Comparison of ENCODE assay signal across 8 mouse cellular contexts in genomic region chr5:151142241-151142640, GRCm38 (mm10).
DNase-seq lines count a peak whose midpoint lies in the region; ATAC-seq lines count a peak whose summit lies in the region.

No protein-coding gene starts in this region.

- 43% methylated on average over 5 of the region's 5 CpGs for WGBS in embryonic facial prominence, embryonic 10.5 days
- WGBS in limb, embryonic 10.5 days, result 42% methylated on average over 5 of the region's 5 CpGs
- 46% methylated on average over 5 of the region's 5 CpGs for WGBS in neural tube, embryonic 13.5 days

- no peak overlapping the region for H3K4me2 ChIP-seq in neural tube, embryonic 13.5 days

- H3K36me3 ChIP-seq in embryonic facial prominence, embryonic 10.5 days (replicated peaks), result no peaks in the 10 kb centered on the region
- no peaks in the 10 kb centered on the region for H3K36me3 ChIP-seq in limb, embryonic 10.5 days
- no peaks in the 10 kb centered on the region for H3K36me3 ChIP-seq in neural tube, embryonic 13.5 days

- peak overlapping the region; percentile 87 for H3K27ac ChIP-seq in embryonic facial prominence, embryonic 10.5 days (replicated peaks)
- H3K27ac ChIP-seq in limb, embryonic 10.5 days, result peak overlapping the region; percentile 86
- H3K27ac ChIP-seq in neural tube, embryonic 13.5 days (replicated peaks), result peak overlapping the region; percentile 86

- ATAC-seq in neural tube, embryonic 13.5 days (ENCODE audit: low read depth), result no peak

- no peak overlapping the region for H3K9ac ChIP-seq in neural tube, embryonic 13.5 days

- peaks cover 30% of the 10 kb centered on the region for H3K4me1 ChIP-seq in embryonic facial prominence, embryonic 10.5 days
- peaks cover 40% of the 10 kb centered on the region for H3K4me1 ChIP-seq in limb, embryonic 10.5 days
- peaks cover 33% of the 10 kb centered on the region for H3K4me1 ChIP-seq in neural tube, embryonic 13.5 days (replicated peaks)

- no peaks in the 10 kb centered on the region for H3K9me3 ChIP-seq in embryonic facial prominence, embryonic 10.5 days
- no peaks in the 10 kb centered on the region for H3K9me3 ChIP-seq in limb, embryonic 10.5 days (replicated peaks)
- H3K9me3 ChIP-seq in neural tube, embryonic 13.5 days, result no peaks in the 10 kb centered on the region

- DNase-seq in urinary bladder, postnatal 14 days (ENCODE audit: low spot score), result peak; percentile 30
- DNase-seq in urinary bladder, adult 2 months (ENCODE audit: low spot score), result no peak
- peak; percentile 56 for DNase-seq in embryonic facial prominence, embryonic 10.5 days (ENCODE audit: low spot score)
- peak; percentile 36 for DNase-seq in heart, postnatal 4 days
- DNase-seq in limb, embryonic 10.5 days (ENCODE audit: low spot score), result no peak
- no peak for DNase-seq in thymus, postnatal 0 days (ENCODE audit: low spot score)
- DNase-seq in frontal cortex, postnatal 14 days (ENCODE audit: low spot score in 2 of 2), result no peak

- H3K27me3 ChIP-seq in embryonic facial prominence, embryonic 10.5 days (replicated peaks; ENCODE audit: low read depth, poor library complexity, severe bottlenecking), result no peaks in the 10 kb centered on the region
- H3K27me3 ChIP-seq in limb, embryonic 10.5 days (ENCODE audit: low read depth, poor library complexity, severe bottlenecking), result peaks cover 2% of the 10 kb centered on the region; the same call in 1 of the 2 replicates
- H3K27me3 ChIP-seq in neural tube, embryonic 13.5 days, result no peaks in the 10 kb centered on the region

- no peak overlapping the region for H3K4me3 ChIP-seq in embryonic facial prominence, embryonic 10.5 days
- no peak overlapping the region for H3K4me3 ChIP-seq in limb, embryonic 10.5 days
- no peak overlapping the region for H3K4me3 ChIP-seq in neural tube, embryonic 13.5 days

Comparison
In these comparisons a context has a peak if more than half of its experiments do, and no peak if none do; other contexts are left out.
1. DNase-seq: peak in urinary bladder, postnatal 14 days (single experiment), embryonic facial prominence, embryonic 10.5 days (single experiment) and heart, postnatal 4 days (single experiment); none in urinary bladder, adult 2 months (single experiment), limb, embryonic 10.5 days (single experiment), thymus, postnatal 0 days (single experiment) and frontal cortex, postnatal 14 days (0 of 2).
2. Peak in every context shown above with its lines, with median percentiles within 50 percentile points of each other: H3K27ac ChIP-seq.